Mouse (Mus musculus): ENCODE results near the gene Dcn. TPM values are rescaled to one million over a fixed set of nuclear protein-coding genes. Genes with fewer than 3 reads are reported as not detected.

The Dcn gene
- polyA plus RNA-seq, 1 experiment: 550 TPM

GRCm38 (mm10) chr10:97547740-97548139 is 68.3 kb downstream of the Dcn start:
- DNase-seq (ENCODE audit: low read depth): no peak

GRCm38 (mm10) chr10:97564957-97565856 is 85.8 kb downstream of the Dcn start, which contains the start of gene Lum:
TSS of gene Lum (plus strand) at chr10:97565128.
- DNase-seq (ENCODE audit: low read depth): no peak

- no peak for DNase-seq (ENCODE audit: low read depth)
These were observed 88.2 kb downstream of the Dcn start for GRCm38 (mm10) chr10:97567489-97568135.

Other genes starting within 250 kb of the Dcn start
- gene Lum, start 85.5 kb downstream of the Dcn start, polyA plus RNA-seq (2012; rRNA removed): 35.7 and 48.6 TPM in 2 replicates
- not detected in 2 replicates for gene Kera, start 127.3 kb downstream of the Dcn start, polyA plus RNA-seq (2012; rRNA removed)
- 0.47 and 1.2 TPM in 2 replicates for gene Epyc, start 164.5 kb downstream of the Dcn start, polyA plus RNA-seq (2012; rRNA removed)
- gene Ccer1, start 213.4 kb downstream of the Dcn start, polyA plus RNA-seq (2012; rRNA removed): 0.14 and 0.49 TPM in 2 replicates
- gene C030005K15Rik, start 247.1 kb downstream of the Dcn start, polyA plus RNA-seq (2012; rRNA removed): not detected in 2 replicates

Measured in gonadal fat pad, adult 2 months (tissue).